Mouse (Mus musculus) neutrophil, adult 5-6 weeks (primary cell): ENCODE measurements around the gene Creb3l4. TPM values are rescaled to one million over a fixed set of nuclear protein-coding genes. Genes with fewer than 3 reads are reported as not detected.
"Not testable (repeated sequence)": the region's sequence is repeated elsewhere in the genome, so short reads cannot be mapped to it uniquely, and the experiment has no call there.

Source experiments
- ATAC-seq: fragments of 151-379, 151-347 bp; 2 replicates; pipeline ENCODE4 v1.8.0; 2017; ENCODE audit warnings: mild to moderate bottlenecking, moderate TSS enrichment; ENCODE audit not compliant: insufficient number of reproducible peaks, poor library complexity, low FRiP score, severe bottlenecking; ENCODE audit errors: extremely low read depth
- total RNA-seq: library from RNA; stranded (forward); fragments of 200-1000 nt; gene quantifications from 2 replicates; pipeline ENCODE4 v1.2.3, GENCODE M21; 2017

Gene Creb3l4
- total RNA-seq, 1 experiment from 2014 or later: not detected

GRCm38 (mm10) chr3:90265932-90266741 is 22.8 kb upstream of the Creb3l4 start:
- peak; percentile 47 for ATAC-seq

GRCm38 (mm10) chr3:90265034-90265931 is 22.0 kb upstream of the Creb3l4 start, which contains the start of gene Dennd4b:
Gene Dennd4b, plus strand, starts transcription at chr3:90265185.
- peak; percentile 78 for ATAC-seq

DNA sequence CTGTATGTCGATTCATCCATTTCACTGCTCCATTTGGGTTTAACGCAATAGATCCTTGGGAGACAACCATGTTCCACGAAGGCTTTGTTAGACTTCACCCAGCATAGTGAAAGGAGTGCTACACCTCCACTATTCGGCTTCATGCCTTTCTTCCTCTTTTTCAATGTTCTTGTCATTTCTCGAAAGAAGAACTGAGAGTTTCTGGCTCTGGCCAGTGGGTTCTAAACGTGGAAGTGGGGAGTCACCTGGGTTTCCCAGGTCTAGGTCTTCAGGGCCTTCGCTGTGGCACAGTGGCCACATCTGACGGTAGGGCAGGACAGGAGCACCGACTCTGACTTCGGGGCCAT is 21.3 kb upstream of the Creb3l4 start:
- ATAC-seq: no peak

GRCm38 (mm10) chr3:90263121-90263771 is 19.9 kb upstream of the Creb3l4 start:
- ATAC-seq: no peak

DNA sequence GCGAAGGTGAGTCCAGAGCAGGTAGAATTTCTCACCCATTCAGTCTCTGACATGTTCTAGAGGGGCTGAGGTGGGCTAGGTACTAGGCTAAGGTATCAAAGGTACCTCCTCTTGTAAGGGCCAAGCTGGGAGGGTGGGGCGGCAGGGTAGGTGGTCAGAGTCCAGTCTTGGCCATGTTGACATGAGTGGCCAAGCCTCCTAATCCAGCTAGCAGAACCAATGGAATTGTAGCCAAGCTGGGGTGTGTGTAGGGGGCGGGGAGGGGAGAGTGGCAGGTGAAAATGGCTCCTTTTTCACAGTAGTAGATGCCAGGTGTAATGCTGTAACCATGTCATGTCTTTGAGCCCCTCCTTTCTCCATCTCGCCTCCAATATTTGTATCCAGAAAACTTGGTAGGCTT is 15.2 kb upstream of the Creb3l4 start:
- ATAC-seq: no peak

GRCm38 (mm10) chr3:90256731-90257530 is 13.6 kb upstream of the Creb3l4 start:
- ATAC-seq: no peak

- no peak for ATAC-seq
Measured at GRCm38 (mm10) chr3:90255784-90256353, 12.6 kb upstream of the Creb3l4 start.

DNA sequence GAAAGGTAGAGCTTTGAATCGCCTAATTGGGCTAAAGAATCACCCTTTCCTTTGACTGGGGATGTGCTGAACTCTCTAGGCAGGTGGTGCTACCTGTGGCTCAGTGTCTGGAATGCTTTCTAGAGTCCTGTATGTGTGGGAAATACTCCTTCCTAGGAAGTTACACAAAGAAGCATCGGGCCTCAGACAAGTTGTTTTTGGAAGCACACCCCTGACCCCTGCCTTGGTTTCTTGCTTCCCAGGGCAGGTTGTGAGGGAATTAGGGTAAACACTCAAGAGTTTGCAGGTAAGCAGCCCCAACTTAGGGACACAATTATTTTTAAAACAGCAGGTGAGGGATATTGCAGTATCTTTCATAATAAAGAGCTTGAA is 11.9 kb upstream of the Creb3l4 start:
- no peak for ATAC-seq

DNA sequence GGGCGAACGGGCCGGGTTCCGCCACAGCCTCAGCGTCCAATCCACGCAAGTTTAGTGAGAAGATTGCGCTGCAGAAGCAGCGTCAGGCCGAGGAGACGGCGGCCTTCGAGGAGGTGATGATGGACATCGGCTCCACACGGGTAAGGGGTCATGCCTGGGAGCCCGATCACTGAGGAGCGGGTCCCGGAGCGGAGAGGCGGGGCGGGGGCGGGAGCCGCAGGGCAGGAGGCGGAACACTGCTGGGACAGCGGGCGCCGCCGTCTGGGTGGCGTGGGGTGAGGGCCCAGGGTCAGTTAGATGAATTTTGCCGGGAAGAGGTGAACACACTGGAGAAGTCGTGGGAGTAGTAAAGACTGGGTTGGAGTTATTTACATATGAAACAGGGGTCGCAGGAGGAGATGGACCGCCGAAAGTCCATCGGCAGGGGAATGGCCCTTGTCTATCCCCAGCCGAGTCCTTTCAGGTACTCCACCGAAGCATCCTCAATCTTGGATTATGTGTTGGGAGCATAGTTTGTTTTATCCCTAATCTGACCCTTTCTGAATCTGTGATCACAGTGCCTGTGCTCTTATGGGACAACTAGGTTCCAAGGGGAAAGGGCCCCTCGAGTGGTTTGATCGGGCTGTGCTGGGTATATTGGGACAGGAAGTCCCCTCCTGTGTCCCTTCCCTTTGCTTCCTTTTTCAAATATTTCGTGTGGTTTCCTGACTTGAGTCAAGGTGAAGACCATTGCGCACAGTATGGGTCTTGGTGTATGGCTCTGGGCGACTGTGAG is 11.3 kb upstream of the Creb3l4 start:
- peak; percentile 4; the same call in 1 of the 2 replicates for ATAC-seq

- ATAC-seq: peak; percentile 95
Measured at GRCm38 (mm10) chr3:90253653-90254418, 10.5 kb upstream of the Creb3l4 start, which contains the start of gene Crtc2. Gene Crtc2, plus strand, starts transcription at chr3:90254163.

GRCm38 (mm10) chr3:90253174-90253573 is 9.9 kb upstream of the Creb3l4 start:
- ATAC-seq: not testable (repeated sequence)

DNA sequence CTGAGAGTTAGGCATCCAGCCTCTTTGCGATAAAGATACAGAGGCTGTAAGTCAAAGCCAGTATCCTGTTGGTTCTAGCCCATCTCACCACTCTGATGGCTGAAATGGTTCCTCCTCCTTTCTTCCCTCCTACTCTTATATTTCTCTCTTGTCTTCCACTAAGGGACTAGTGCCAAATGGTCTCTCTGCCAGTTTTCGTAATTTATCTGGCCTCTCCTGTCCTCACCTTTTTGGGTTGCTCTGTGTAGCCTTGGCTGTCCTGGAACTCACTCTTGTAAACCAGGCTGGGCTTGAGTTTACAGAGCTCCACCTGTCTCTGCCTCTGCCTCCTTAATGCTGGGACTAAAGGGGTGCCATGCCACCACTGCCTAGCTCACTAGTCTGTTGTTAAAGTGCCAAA is 9.3 kb upstream of the Creb3l4 start:
- ATAC-seq: not testable (repeated sequence)

GRCm38 (mm10) chr3:90251731-90252226 is 8.5 kb upstream of the Creb3l4 start:
- ATAC-seq: not testable (repeated sequence)

DNA sequence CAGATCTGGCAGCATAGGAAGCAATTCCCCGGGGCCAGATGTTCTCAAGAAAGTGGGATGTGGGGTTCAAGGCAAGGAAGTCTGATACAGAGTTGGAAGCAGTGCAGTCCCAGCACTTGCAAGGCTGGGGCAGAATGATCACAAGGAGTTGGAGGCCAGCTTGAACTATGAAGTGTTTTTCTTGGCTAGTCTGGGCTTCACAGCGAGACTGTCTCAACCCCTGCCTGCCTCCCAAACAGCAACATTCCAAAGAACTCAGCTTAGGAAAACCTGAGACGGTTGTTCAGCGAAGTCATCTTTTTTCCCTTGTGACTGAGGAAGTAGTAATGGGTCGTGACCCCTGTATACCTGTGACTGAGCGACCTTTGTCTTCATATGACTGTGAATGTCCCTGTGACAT is 7.5 kb upstream of the Creb3l4 start:
- ATAC-seq: no peak

DNA sequence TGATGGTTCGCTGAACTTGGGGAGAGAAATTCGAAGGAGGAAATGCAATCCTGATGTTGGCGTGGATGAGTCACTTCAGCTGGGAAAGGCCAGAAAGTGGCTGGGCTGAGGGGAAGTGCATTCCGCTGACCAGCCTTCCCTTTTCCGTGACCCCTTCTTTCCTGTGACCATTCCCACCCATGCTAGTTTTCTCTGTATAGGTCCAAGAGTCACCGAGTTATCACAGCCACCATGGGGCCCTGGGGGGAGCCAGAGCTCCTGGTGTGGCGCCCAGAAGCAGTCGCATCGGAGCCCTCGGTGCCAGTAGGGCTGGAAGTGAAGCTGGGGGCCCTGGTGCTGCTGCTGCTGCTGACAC is 5.4 kb upstream of the Creb3l4 start:
- no peak for ATAC-seq

GRCm38 (mm10) chr3:90247960-90248745 is 4.8 kb upstream of the Creb3l4 start, which contains the start of gene Slc39a1:
Gene Slc39a1, plus strand, starts transcription at chr3:90248172.
- peak; percentile 93 for ATAC-seq
